Mouse (Mus musculus): ENCODE data around the gene Emc10. TPM values are rescaled to one million over a fixed set of nuclear protein-coding genes. Genes with fewer than 3 reads are reported as not detected.

Emc10 gene
- polyA plus RNA-seq, 1 experiment = 122 TPM

- Histone ChIP-seq H3K36me3 (ENCODE audit: control insufficient read depth, insufficient read depth, low read length) (no peaks in the 10 kb centered on the region), H3K4me1 (ENCODE audit: control insufficient read depth, insufficient read depth, low read length) (peaks cover 4% of the 10 kb centered on the region), H3K27ac (ENCODE audit: control insufficient read depth, insufficient read depth, low read depth, low read length) (no peak overlapping the region), H3K27me3 (ENCODE audit: control insufficient read depth, insufficient read depth, low read length) (no peaks in the 10 kb centered on the region), H3K4me3 (ENCODE audit: control insufficient read depth, low read depth, low read length) (no peak overlapping the region)
- TF ChIP-seq POLR2A (IDR thresholded peaks at IDR 0.05; ENCODE audit: control insufficient read depth, low read depth, low read length) = 0 out of 2 replicates have a peak, but pooled peaks have one; percentile 8
- TF ChIP-seq CTCF (IDR thresholded peaks at IDR 0.05; ENCODE audit: control insufficient read depth, insufficient read depth, insufficient replicate concordance, low read depth, low read length) = no peak
Measured at GRCm38 (mm10) chr7:44460767-44461502, 35.4 kb downstream of the Emc10 start.

GRCm38 (mm10) chr7:44460067-44460466, 36.3 kb downstream of the Emc10 start:
- no peaks in the 10 kb centered on the region for H3K36me3 ChIP-seq (ENCODE audit: control insufficient read depth, insufficient read depth, low read length)
- TF ChIP-seq POLR2A (IDR thresholded peaks at IDR 0.05; ENCODE audit: control insufficient read depth, low read depth, low read length) (no peak), CTCF (IDR thresholded peaks at IDR 0.05; ENCODE audit: control insufficient read depth, insufficient read depth, insufficient replicate concordance, low read depth, low read length) (no peak)
- no peak overlapping the region for H3K27ac ChIP-seq (ENCODE audit: control insufficient read depth, insufficient read depth, low read depth, low read length)
- no peaks in the 10 kb centered on the region for H3K27me3 ChIP-seq (ENCODE audit: control insufficient read depth, insufficient read depth, low read length)
- no peak overlapping the region for H3K4me3 ChIP-seq (ENCODE audit: control insufficient read depth, low read depth, low read length)
- H3K4me1 ChIP-seq (ENCODE audit: control insufficient read depth, insufficient read depth, low read length) = peaks cover 4% of the 10 kb centered on the region

DNA sequence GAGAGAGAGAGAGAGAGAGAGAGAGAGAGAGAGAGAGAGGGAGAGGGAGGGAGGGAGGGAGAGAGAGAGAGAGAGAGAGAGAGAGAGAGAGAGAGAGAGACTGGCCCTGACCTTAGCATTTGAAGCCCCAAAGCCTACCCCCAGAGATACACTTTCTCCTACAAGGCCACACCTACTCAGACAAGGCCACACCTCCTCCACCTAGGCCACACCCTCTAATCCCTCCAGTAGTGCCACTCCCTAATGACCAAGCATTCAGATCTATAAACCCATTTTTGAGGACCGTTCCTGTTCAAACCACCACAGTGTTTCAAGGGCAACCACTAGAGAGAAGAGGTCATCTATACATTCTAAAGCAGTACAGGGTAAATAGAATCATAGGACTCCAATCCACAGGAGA, 40.0 kb downstream of the Emc10 start:
- TF ChIP-seq POLR2A (IDR thresholded peaks at IDR 0.05; ENCODE audit: control insufficient read depth, low read depth, low read length) (no peak), CTCF (IDR thresholded peaks at IDR 0.05; ENCODE audit: control insufficient read depth, insufficient read depth, insufficient replicate concordance, low read depth, low read length) (no peak)
- Histone ChIP-seq H3K27me3 (ENCODE audit: control insufficient read depth, insufficient read depth, low read length) (no peaks in the 10 kb centered on the region), H3K4me3 (ENCODE audit: control insufficient read depth, low read depth, low read length) (no peak overlapping the region), H3K27ac (ENCODE audit: control insufficient read depth, insufficient read depth, low read depth, low read length) (no peak overlapping the region), H3K4me1 (ENCODE audit: control insufficient read depth, insufficient read depth, low read length) (no peaks in the 10 kb centered on the region), H3K36me3 (ENCODE audit: control insufficient read depth, insufficient read depth, low read length) (no peaks in the 10 kb centered on the region)

DNA sequence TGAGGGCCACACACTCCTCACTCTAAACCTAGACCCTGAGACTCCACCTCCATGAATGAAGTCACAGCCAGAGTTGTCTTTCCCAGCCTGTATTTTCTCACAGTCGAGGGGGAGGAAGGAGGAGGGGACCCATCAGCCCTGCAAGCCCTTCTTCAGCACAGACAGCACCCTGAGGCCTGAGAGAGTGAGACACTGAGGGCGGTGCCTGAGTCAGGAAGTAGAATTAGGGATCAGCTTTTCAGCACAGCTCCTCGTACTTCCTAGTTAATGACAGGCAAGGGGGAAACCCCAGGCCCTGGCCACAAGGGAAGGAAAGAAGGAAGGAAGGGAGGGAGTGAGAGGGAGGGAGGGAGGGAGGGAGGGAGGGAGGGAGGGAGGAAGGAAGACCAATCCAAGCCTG, 43.1 kb downstream of the Emc10 start:
- Histone ChIP-seq H3K36me3 (ENCODE audit: control insufficient read depth, insufficient read depth, low read length) (no peaks in the 10 kb centered on the region), H3K27me3 (ENCODE audit: control insufficient read depth, insufficient read depth, low read length) (no peaks in the 10 kb centered on the region), H3K27ac (ENCODE audit: control insufficient read depth, insufficient read depth, low read depth, low read length) (no peak overlapping the region), H3K4me1 (ENCODE audit: control insufficient read depth, insufficient read depth, low read length) (no peaks in the 10 kb centered on the region), H3K4me3 (ENCODE audit: control insufficient read depth, low read depth, low read length) (no peak overlapping the region)
- TF ChIP-seq POLR2A (IDR thresholded peaks at IDR 0.05; ENCODE audit: control insufficient read depth, low read depth, low read length) (no peak), CTCF (IDR thresholded peaks at IDR 0.05; ENCODE audit: control insufficient read depth, insufficient read depth, insufficient replicate concordance, low read depth, low read length) (no peak)

- Histone ChIP-seq H3K27ac (ENCODE audit: control insufficient read depth, insufficient read depth, low read depth, low read length) (no peak overlapping the region), H3K27me3 (ENCODE audit: control insufficient read depth, insufficient read depth, low read length) (no peaks in the 10 kb centered on the region), H3K4me1 (ENCODE audit: control insufficient read depth, insufficient read depth, low read length) (no peaks in the 10 kb centered on the region; the same call in 1 of the 2 replicates), H3K36me3 (ENCODE audit: control insufficient read depth, insufficient read depth, low read length) (no peaks in the 10 kb centered on the region), H3K4me3 (ENCODE audit: control insufficient read depth, low read depth, low read length) (no peak overlapping the region)
- no peak for TF ChIP-seq POLR2A (IDR thresholded peaks at IDR 0.05; ENCODE audit: control insufficient read depth, low read depth, low read length)
- no peak for TF ChIP-seq CTCF (IDR thresholded peaks at IDR 0.05; ENCODE audit: control insufficient read depth, insufficient read depth, insufficient replicate concordance, low read depth, low read length)
Measured at GRCm38 (mm10) chr7:44446070-44446855, 50.1 kb downstream of the Emc10 start.

- Histone ChIP-seq H3K27me3 (ENCODE audit: control insufficient read depth, insufficient read depth, low read length) (no peaks in the 10 kb centered on the region), H3K4me1 (ENCODE audit: control insufficient read depth, insufficient read depth, low read length) (no peaks in the 10 kb centered on the region; the same call in 1 of the 2 replicates), H3K36me3 (ENCODE audit: control insufficient read depth, insufficient read depth, low read length) (no peaks in the 10 kb centered on the region), H3K27ac (ENCODE audit: control insufficient read depth, insufficient read depth, low read depth, low read length) (no peak overlapping the region), H3K4me3 (ENCODE audit: control insufficient read depth, low read depth, low read length) (no peak overlapping the region)
- no peak for TF ChIP-seq POLR2A (IDR thresholded peaks at IDR 0.05; ENCODE audit: control insufficient read depth, low read depth, low read length)
- TF ChIP-seq CTCF (IDR thresholded peaks at IDR 0.05; ENCODE audit: control insufficient read depth, insufficient read depth, insufficient replicate concordance, low read depth, low read length) = no peak
Measured at GRCm38 (mm10) chr7:44445528-44445923, 50.8 kb downstream of the Emc10 start.

DNA sequence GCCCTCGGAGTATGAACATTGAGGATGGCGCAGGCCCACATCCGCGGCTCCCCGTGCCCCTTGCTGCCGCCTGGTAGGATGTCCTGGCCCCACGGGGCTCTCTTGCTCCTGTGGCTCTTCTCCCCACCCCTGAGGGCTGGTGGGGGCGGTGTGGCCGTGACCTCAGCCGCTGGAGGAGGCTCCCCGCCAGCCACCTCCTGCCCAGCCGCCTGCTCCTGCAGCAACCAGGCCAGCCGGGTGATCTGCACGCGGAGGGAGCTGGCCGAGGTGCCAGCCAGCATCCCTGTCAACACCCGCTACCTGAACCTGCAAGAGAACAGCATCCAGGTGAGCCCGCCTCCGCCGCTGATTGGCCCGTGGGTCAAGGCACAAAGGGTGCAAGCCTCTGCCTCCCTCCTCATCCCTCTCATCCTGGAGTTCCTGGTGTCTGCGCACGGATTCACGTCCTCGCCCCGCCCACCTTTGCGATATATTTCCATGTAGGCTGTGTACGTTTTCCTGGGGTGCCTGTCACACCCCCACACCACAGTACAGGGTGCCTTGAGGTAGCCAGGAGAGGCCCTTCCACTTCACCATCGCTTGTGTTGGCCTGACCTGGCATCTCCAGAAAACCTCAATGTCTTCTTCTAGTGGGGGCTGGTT, 51.3 kb downstream of the Emc10 start:
- H3K27ac ChIP-seq (ENCODE audit: control insufficient read depth, insufficient read depth, low read depth, low read length) = no peak overlapping the region
- no peaks in the 10 kb centered on the region for H3K27me3 ChIP-seq (ENCODE audit: control insufficient read depth, insufficient read depth, low read length)
- no peak overlapping the region for H3K4me3 ChIP-seq (ENCODE audit: control insufficient read depth, low read depth, low read length)
- H3K36me3 ChIP-seq (ENCODE audit: control insufficient read depth, insufficient read depth, low read length) = no peaks in the 10 kb centered on the region
- TF ChIP-seq CTCF (IDR thresholded peaks at IDR 0.05; ENCODE audit: control insufficient read depth, insufficient read depth, insufficient replicate concordance, low read depth, low read length) = no peak
- TF ChIP-seq POLR2A (IDR thresholded peaks at IDR 0.05; ENCODE audit: control insufficient read depth, low read depth, low read length) = no peak
- H3K4me1 ChIP-seq (ENCODE audit: control insufficient read depth, insufficient read depth, low read length) = no peaks in the 10 kb centered on the region; the same call in 1 of the 2 replicates
